Mouse (Mus musculus) liver, embryonic 13.5 days (tissue): ENCODE measurements around the gene Cnpy3. TPM values are rescaled to one million over a fixed set of nuclear protein-coding genes. Genes with fewer than 3 reads are reported as not detected.

Source experiments
- ATAC-seq: fragments of 200-750 bp; cut with Nextera tagmentation; 2 replicates; pipeline ENCODE4 v1.8.0; 2017; ENCODE audit warnings: low read depth, mild to moderate bottlenecking, moderate number of reproducible peaks, moderate library complexity
- DNase-seq: peaks from one replicate; pipeline ENCODE4 v3.0.0; 2022
- H3K27ac ChIP-seq: fragments of 300-500 bp; sonication (generic); 2 replicates; pipeline ENCODE4 v1.5.1; 2015; ENCODE audit warnings: moderate library complexity, mild to moderate bottlenecking, inconsistent platforms
- H3K27me3 ChIP-seq: fragments of 300-500 bp; sonication (generic); 2 replicates; pipeline ENCODE4 v1.6.1; 2015; ENCODE audit warnings: mild to moderate bottlenecking, inconsistent platforms
- H3K36me3 ChIP-seq: fragments of 300-500 bp; sonication (generic); 2 replicates; pipeline ENCODE4 v1.6.1; 2015; ENCODE audit warnings: mild to moderate bottlenecking, inconsistent platforms
- H3K4me1 ChIP-seq: fragments of 300-500 bp; sonication (generic); replicated peaks from 2 replicates; pipeline ENCODE4 v1.6.1; 2015; ENCODE audit warnings: inconsistent platforms
- H3K4me2 ChIP-seq: fragments of 300-500 bp; sonication (generic); 2 replicates; pipeline ENCODE4 v1.6.1; 2015; ENCODE audit warnings: inconsistent platforms, mild to moderate bottlenecking, moderate library complexity
- H3K4me3 ChIP-seq: fragments of 300-500 bp; sonication (generic); replicated peaks from 2 replicates; pipeline ENCODE4 v1.5.1; 2015; ENCODE audit warnings: mild to moderate bottlenecking, inconsistent platforms
- H3K9ac ChIP-seq: fragments of 300-500 bp; sonication (generic); 2 replicates; pipeline ENCODE4 v1.6.1; 2015; ENCODE audit warnings: mild to moderate bottlenecking, inconsistent platforms
- H3K9me3 ChIP-seq: fragments of 300-500 bp; sonication (generic); replicated peaks from 2 replicates; pipeline ENCODE4 v1.6.1; 2016; ENCODE audit warnings: inconsistent platforms
- WGBS: fragments of 180-500 bp; shearing (Covaris S2); methylation state at CpG from one replicate; pipeline ENCODE4 v1.1.7; 2015; ENCODE audit not compliant: insufficient replicate concordance; 5-methylcytosine and 5-hydroxymethylcytosine counted together
- polyA plus RNA-seq: library from polyadenylated mRNA; unstranded; fragments of >200 nt; fragmentation: Nextera tagmentation; extraction: Ambion mirVana; gene quantifications from 2 replicates; pipeline ENCODE4 v1.2.1, GENCODE M21; 2015

The Cnpy3 gene
- polyA plus RNA-seq, 1 experiment from 2014 or later, result 30.9 TPM

DNA sequence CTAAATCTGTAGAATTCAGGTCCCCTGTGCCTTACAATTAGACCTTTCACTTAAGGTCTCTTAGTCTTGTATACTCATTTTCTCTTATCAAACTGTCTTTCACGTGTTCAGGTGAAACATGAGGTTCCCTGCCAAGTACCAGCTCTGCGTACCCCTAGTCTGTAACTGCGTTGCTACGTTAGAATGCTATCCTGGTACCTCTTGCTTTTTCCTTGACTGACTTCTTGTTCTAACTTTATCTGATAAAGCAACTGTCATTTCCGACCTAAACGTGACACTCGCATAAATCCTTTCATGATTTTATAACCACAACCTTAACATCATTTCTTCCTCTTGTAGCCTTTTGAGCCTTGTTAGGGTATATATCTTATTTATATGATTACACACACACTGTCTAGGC, 39.6 kb downstream of the Cnpy3 start:
- Histone ChIP-seq H3K36me3 (peaks cover 35% of the 10 kb centered on the region), H3K27ac (peak overlapping the region; percentile 82; the same call in 1 of the 2 replicates), H3K4me3 (peak overlapping the region; percentile 99), H3K9me3 (no peaks in the 10 kb centered on the region), H3K4me1 (peaks cover 29% of the 10 kb centered on the region), H3K4me2 (peak overlapping the region; percentile 87), H3K27me3 (no peaks in the 10 kb centered on the region), H3K9ac (peak overlapping the region; percentile 97)
- no peak for DNase-seq
- ATAC-seq, result no peak
- 20% methylated on average over 7 of the region's 7 CpGs for WGBS

DNA sequence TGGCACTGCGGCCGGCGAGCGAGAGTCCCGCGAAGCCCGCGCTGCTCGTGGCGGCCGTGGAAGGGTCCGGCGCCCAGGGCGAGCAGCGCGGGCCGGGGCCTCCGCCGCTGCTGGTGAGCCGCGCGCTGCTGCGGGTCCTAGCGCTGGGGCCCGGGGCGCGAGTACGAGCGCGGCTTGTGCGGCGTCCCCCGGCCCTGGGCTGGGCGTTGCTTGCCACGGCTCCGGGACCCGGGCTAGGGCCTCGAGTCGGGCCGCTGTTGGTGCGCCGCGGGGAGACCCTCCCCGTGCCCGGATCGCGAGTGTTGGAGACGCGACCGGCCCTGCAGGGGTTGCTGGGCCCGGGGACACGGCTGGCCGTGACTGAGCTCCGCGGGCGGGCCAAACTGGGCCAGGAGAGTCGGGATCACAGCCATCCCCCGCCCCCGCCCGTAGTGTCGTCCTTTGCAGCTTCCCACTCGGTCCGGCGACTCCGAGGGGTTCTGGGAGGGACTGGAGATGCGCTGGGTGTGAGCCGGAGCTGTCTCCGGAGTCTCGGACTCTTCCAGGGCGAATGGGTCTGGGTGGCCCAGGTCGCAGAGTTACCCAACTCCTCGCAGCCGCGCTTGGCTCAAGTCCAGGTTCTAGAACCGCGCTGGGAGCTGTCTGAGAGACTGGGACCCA, 40.3 kb downstream of the Cnpy3 start:
- Histone ChIP-seq H3K9me3 (no peaks in the 10 kb centered on the region), H3K4me2 (peak overlapping the region; percentile 87), H3K4me1 (peaks cover 29% of the 10 kb centered on the region), H3K27ac (peak overlapping the region; percentile 82), H3K4me3 (peak overlapping the region; percentile 99), H3K27me3 (no peaks in the 10 kb centered on the region), H3K9ac (peak overlapping the region; percentile 97), H3K36me3 (peaks cover 31% of the 10 kb centered on the region)
- DNase-seq, result peak; percentile 18
- WGBS, result under 1% methylated on average over 66 of the region's 76 CpGs
- peak; percentile 69 for ATAC-seq

DNA sequence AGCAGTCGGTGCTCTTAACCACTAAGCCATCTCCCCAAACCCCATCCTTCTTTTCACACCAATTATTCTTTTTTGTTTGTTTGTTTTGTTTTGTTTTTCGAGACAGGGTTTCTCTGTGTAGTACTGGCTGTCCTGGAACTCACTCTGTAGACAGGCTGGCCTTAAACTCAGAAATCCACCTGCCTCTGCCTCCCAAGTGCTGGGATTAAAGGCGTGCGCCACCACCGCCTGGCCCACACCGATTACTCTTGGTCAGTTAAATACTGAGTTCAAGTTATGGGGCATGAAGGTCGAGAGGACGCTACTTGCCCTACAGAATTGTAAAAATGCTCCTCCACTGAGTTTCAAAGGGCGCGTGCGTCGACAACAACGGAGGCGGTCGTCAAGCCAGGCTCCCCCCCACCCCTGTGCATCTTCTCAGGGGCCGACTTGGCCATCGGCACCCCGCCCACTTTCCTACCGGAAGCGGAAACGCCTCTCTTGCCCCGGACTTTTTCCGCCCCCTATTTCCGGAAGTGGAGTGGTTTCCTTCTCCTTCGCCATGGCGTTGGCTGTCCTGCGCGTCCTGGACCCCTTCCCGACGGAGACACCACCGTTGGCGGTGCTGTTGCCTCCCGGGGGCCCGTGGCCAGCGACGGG, 40.9 kb downstream of the Cnpy3 start, which contains the start of gene Pex6:
Gene Pex6, plus strand, starts transcription at position 505 of the 639 bp plus-strand sequence.
- Histone ChIP-seq H3K4me2 (peak within 1 kb of the TSS; percentile 87), H3K4me1 (peaks cover 34% of the 10 kb centered on the region), H3K9ac (peak within 1 kb of the TSS; percentile 97), H3K9me3 (no peaks in the 10 kb centered on the region), H3K4me3 (peak within 1 kb of the TSS; percentile 99), H3K27me3 (no peaks in the 10 kb centered on the region), H3K36me3 (peaks cover 25% of the 10 kb centered on the region), H3K27ac (peak within 1 kb of the TSS; percentile 82)
- DNase-seq (peak; percentile 82), ATAC-seq (peak; percentile 87)
- WGBS, result 7% methylated on average over 36 of the region's 36 CpGs

DNA sequence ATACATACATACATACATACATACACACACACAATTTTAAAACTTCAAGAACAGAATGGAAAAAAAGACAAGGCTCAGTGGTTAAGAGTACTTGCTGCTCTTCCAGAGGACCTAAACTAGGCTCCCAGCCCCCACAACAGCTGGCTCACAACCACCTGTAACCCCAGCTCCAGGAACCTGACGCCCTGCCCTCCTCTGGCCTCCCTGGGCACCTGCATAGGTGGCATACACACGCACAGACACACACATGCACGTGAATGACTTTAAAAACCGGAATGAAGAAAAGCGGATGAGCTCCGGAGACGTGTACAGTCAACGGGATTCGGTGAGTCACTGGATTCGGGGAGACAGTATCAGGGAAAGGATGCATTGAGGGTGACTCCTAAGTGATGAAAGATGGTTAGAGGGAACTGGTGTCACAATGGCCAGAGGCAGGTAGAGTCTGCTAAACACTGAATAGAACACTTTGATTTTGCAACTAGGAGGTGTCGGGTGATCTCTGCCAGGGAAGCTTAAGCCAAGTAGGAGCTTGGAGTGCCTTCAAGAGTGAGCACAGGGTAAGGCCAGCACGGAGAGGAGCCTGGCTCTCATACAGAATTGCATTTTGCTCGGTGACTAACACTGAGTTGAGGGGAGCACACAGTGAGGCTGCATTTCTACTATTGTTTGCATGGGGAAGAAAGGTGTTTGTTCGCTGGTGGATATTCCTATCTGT, 45.5 kb downstream of the Cnpy3 start:
- ATAC-seq (no peak), DNase-seq (no peak)
- H3K9ac ChIP-seq, result no peak overlapping the region
- peak overlapping the region; percentile 91; the same call in 1 of the 2 replicates for H3K4me2 ChIP-seq
- no peak overlapping the region for H3K27ac ChIP-seq
- no peaks in the 10 kb centered on the region for H3K9me3 ChIP-seq
- WGBS, result 84% methylated on average over 14 of the region's 14 CpGs
- H3K27me3 ChIP-seq, result no peaks in the 10 kb centered on the region
- 0 out of 2 replicates have a peak, but pooled peaks cover 3% of the 10 kb centered on the region for H3K36me3 ChIP-seq
- peaks cover 53% of the 10 kb centered on the region for H3K4me1 ChIP-seq
- H3K4me3 ChIP-seq, result no peak overlapping the region

DNA sequence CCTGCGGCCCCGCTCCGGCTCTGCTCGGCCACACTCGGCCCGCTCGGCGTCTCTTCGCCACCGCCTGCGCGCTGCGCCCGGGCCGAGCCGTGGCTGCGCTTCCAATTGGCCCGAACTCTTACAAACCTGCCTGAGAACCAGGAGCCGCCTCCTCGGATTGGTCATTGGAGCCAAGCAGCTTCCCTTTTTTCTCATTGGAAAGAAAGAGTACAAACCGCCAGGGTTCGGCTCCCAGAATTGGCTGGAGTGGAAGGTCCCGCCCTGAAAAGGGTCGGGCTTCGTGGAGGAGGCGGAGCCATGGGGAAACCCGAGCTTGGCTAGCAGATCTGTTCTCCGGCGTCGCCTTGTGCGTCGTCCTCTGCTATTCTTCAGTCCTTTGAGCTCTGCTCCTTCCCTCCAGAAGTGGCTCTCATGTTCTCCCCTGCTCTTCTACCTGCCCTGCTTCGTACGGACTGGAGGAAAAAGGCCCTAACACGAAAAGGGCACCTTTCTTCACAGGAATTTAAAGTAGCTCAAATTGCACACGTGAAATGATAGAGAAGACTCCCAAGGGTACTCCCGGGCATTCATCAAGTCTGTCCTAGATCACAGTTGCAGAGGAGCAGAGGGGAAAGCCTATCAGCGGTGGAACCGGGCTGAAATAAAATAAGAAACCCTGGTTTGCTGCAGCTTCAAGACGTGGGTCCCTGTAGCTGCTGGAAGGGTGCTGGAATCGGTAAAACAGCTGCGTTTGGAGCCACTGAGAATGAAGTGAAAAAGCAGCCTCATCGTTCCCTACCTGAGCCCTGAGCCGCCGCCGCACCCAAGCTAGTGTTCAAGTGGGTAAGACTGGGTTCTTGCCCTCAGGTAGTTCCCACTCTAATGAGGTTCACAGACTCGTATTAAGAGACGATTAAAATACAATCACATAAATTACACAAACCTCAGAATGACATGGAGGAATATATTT, 46.9 kb downstream of the Cnpy3 start, which contains the start of gene Ppp2r5d:
Gene Ppp2r5d, minus strand, starts transcription at position 225 of the 949 bp plus-strand sequence.
- ATAC-seq (peak; percentile 94), DNase-seq (peak; percentile 97)
- Histone ChIP-seq H3K36me3 (peaks cover 10% of the 10 kb centered on the region; the same call in 1 of the 2 replicates), H3K9ac (peak within 1 kb of the TSS; percentile 95), H3K9me3 (no peaks in the 10 kb centered on the region), H3K4me3 (peak within 1 kb of the TSS; percentile 91), H3K27me3 (no peaks in the 10 kb centered on the region), H3K4me1 (peaks cover 52% of the 10 kb centered on the region), H3K4me2 (peak within 1 kb of the TSS; percentile 91), H3K27ac (peak within 1 kb of the TSS; percentile 85)
- 1% methylated on average over 48 of the region's 48 CpGs for WGBS

DNA sequence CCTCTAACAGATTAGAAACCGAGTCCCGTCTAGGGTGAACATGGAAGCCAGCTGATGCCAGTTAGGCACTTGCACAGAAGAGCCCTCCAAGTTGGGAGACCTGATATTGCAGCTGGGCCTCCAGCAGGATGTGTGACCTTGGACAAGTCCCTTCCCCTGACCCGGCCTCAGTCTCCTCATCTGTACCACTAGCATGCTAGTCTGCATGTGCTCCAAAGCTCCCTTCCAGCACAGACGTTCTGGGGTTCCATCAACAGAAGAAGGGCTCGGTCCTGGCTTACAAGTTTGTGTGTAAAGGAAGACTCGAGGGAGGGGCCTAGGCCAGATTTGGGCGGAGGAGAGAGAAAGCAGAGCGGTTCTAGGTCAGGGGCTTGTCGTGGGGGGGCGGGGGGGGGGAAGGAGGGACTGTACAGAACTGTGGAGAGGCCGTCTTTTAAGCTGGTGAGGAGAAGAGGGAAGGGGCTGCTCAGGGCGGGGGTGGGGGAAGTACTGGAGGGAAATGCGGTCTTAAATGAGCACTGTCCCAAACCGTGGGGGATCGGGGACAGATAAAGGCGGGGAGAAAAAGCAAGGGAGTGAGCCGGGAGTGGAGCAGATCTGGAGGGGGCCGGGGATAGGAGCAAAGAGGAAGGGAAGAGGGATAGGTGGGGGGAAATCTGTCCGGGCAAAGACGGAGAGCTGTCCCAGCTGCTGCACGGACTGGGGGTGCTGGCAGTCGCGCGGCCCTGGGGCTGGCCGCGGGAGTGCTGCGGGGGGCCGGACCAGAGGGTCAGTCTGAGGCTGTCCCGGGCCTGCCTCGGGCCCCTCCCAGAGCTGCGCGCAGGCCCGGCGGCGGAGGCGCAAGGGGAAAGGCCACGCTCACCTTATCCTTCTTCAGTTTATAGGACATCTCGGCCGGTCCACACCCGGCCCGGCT, 47.8 kb downstream of the Cnpy3 start:
- Histone ChIP-seq H3K4me2 (peak overlapping the region; percentile 91), H3K36me3 (peaks cover 15% of the 10 kb centered on the region; the same call in 1 of the 2 replicates), H3K4me3 (peak overlapping the region; percentile 91), H3K9me3 (no peaks in the 10 kb centered on the region), H3K27me3 (no peaks in the 10 kb centered on the region), H3K27ac (peak overlapping the region; percentile 85), H3K9ac (peak overlapping the region; percentile 95), H3K4me1 (peaks cover 62% of the 10 kb centered on the region)
- WGBS, result 3% methylated on average over 41 of the region's 41 CpGs
- peak; percentile 68; the same call in 1 of the 2 replicates for ATAC-seq
- DNase-seq, result no peak

DNA sequence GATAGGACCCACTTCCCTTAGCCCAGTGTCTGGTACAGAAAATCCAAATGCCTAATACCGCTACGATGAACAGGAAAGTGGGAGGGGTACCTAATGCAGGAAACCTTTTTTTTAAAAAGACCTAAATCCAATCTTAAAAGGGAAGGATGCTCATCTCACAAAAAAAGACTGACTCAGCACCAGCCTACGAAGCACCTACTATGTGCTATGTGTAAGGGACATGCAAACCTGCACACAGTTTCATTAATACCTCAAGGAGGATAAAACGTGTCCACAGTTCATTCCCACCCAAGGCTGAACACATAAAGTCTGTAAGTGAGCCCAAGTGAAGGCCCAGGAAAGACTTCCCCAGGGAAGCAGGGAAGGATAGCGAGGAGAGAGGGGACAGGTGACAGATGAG, 49.5 kb downstream of the Cnpy3 start:
- H3K9me3 ChIP-seq, result no peaks in the 10 kb centered on the region
- H3K36me3 ChIP-seq, result peaks cover 24% of the 10 kb centered on the region
- peak overlapping the region; percentile 91 for H3K4me2 ChIP-seq
- H3K9ac ChIP-seq, result peak overlapping the region; percentile 95; the same call in 1 of the 2 replicates
- peak overlapping the region; percentile 91; the same call in 1 of the 2 replicates for H3K4me3 ChIP-seq
- H3K4me1 ChIP-seq, result peaks cover 66% of the 10 kb centered on the region
- H3K27me3 ChIP-seq, result no peaks in the 10 kb centered on the region
- ATAC-seq (no peak), DNase-seq (no peak)
- 78% methylated on average over 5 of the region's 5 CpGs for WGBS
- no peak overlapping the region for H3K27ac ChIP-seq

DNA sequence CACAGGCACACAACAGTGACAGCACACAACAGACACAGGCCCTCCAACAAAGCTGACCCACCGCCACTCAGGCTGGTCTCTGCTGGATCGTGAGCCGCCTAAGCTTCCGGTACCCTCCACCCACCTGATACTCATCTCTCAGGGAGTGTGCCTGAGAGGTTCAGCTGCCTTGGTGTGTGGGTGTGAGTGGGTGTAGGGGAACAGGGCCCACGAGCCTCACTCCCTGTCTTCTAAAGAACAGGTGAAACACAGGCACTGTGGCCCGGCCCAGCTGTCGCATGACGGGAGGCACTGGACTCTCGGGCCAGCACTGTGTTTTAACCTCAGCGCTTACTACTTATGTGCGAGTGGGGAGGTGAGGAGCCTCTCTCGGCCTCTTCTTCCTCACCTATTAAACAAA, 49.9 kb downstream of the Cnpy3 start:
- Histone ChIP-seq H3K9me3 (no peaks in the 10 kb centered on the region), H3K27ac (no peak overlapping the region), H3K4me2 (0 out of 2 replicates have a peak overlapping the region, but pooled peaks have one; percentile 21), H3K27me3 (no peaks in the 10 kb centered on the region), H3K36me3 (peaks cover 24% of the 10 kb centered on the region), H3K9ac (peak overlapping the region; percentile 36), H3K4me3 (no peak overlapping the region), H3K4me1 (peaks cover 66% of the 10 kb centered on the region)
- no peak for DNase-seq
- ATAC-seq, result no peak
- 68% methylated on average over 12 of the region's 12 CpGs for WGBS

DNA sequence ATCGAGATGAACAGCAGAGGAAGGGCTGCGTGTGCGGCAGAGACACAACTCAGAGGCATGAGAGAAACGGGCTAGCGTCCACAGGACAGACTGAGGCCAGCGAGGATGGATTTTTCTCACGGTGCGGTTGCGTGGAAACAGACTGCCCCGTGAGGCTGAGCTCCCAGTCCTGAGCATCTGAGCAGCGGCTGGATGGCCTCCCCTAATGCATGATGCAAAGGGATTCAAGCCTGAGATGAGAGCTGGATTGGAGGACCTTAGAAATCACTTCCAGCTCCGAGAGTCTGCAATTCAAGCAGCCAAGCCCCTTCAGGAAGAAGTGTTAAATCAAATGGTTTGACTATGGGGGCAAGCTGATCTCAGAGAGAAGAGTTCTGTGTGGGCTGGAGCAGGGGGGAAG, 50.5 kb downstream of the Cnpy3 start:
- no peak for DNase-seq
- WGBS, result 83% methylated on average over 12 of the region's 12 CpGs
- H3K9me3 ChIP-seq, result no peaks in the 10 kb centered on the region
- peaks cover 24% of the 10 kb centered on the region for H3K36me3 ChIP-seq
- H3K27ac ChIP-seq, result no peak overlapping the region
- H3K9ac ChIP-seq, result no peak overlapping the region
- no peak overlapping the region for H3K4me3 ChIP-seq
- H3K27me3 ChIP-seq, result no peaks in the 10 kb centered on the region
- H3K4me2 ChIP-seq, result no peak overlapping the region
- peaks cover 64% of the 10 kb centered on the region for H3K4me1 ChIP-seq
- no peak for ATAC-seq
